Mouse (Mus musculus) testis, postnatal 14 days (tissue): ENCODE data around the gene Hist1h3i.
A peak's percentile ranks its signal among the peaks of the same experiment; 100 is the strongest.

Experiments used
- DNase-seq: peaks from one replicate; pipeline ENCODE4 v3.0.0; 2021; ENCODE audit warnings: low spot score

Gene Hist1h3i

GRCm38 (mm10) chr13:21734010-21734905 lies 48.9 kb downstream of the Hist1h3i start:
- DNase-seq, result peak; percentile 79

GRCm38 (mm10) chr13:21733466-21733865 lies 49.7 kb downstream of the Hist1h3i start:
- no peak for DNase-seq
